Mouse (Mus musculus) C2C12 (cell line): ENCODE results near the gene Bdp1. TPM values are rescaled to one million over a fixed set of nuclear protein-coding genes. Genes with fewer than 3 reads are reported as not detected.

ENCODE experiments used
- H3K27me3 ChIP-seq: one replicate; pipeline ENCODE4 v1.6.1; 2011; ENCODE audit not compliant: control insufficient read depth, insufficient read depth, insufficient read length
- H3K36me3 ChIP-seq: one replicate; pipeline ENCODE4 v1.6.1; 2011; ENCODE audit not compliant: control insufficient read depth, insufficient read depth
- H3K4me3 ChIP-seq: one replicate; pipeline ENCODE4 v1.5.1; 2011; ENCODE audit warnings: mild to moderate bottlenecking, control low read depth; ENCODE audit not compliant: poor library complexity, insufficient read depth, severe bottlenecking
- H3K79me2 ChIP-seq: one replicate; pipeline ENCODE4 v1.6.1; 2011; ENCODE audit not compliant: control insufficient read depth, insufficient read depth
- H3K79me3 ChIP-seq: one replicate; pipeline ENCODE4 v1.6.1; 2011; ENCODE audit warnings: low read depth, control low read depth
- H3ac ChIP-seq: one replicate; pipeline ENCODE3; 2011; ENCODE audit warnings: low read depth; ENCODE audit not compliant: control insufficient read depth, insufficient read length
- CEBPB ChIP-seq: IDR thresholded peaks from one replicate; pipeline ENCODE4 v1.6.1; 2011; ENCODE audit warnings: low read depth, mild to moderate bottlenecking, control low read depth, moderate library complexity
- CTCF ChIP-seq: IDR thresholded peaks from one replicate; pipeline ENCODE4 v1.5.1; 2011; ENCODE audit not compliant: control insufficient read depth, insufficient read depth, insufficient read length
- FOSL1 ChIP-seq: IDR thresholded peaks from one replicate; pipeline ENCODE4 v1.8.0; 2011; ENCODE audit warnings: mild to moderate bottlenecking, low read length; ENCODE audit not compliant: poor library complexity, insufficient read depth, severe bottlenecking
- MAX ChIP-seq: IDR thresholded peaks from one replicate; pipeline ENCODE4 v1.6.1; 2011; ENCODE audit warnings: mild to moderate bottlenecking, control low read depth
- MYOD1 ChIP-seq: IDR thresholded peaks from one replicate; pipeline ENCODE4 v1.6.1; 2011; ENCODE audit warnings: low read depth; ENCODE audit not compliant: control insufficient read depth, insufficient read length
- MYOG ChIP-seq: IDR thresholded peaks from one replicate; pipeline ENCODE4 v1.6.1; 2011; ENCODE audit not compliant: control insufficient read depth, insufficient read length; ENCODE audit errors: extremely low read depth
- USF1 ChIP-seq: IDR thresholded peaks from one replicate; pipeline ENCODE4 v1.6.1; 2011; ENCODE audit warnings: low read depth, mild to moderate bottlenecking, control low read depth, moderate library complexity
- long read RNA-seq, 2 experiments: library from polyadenylated mRNA; unstranded; transcript quantifications; one replicate each; pipeline ENCODE4 v2.0.0; 2019 to 2020
- polyA plus RNA-seq: library from polyadenylated mRNA; unstranded; fragments of >200 nt; fragmentation: generic; extraction: Trizol; gene quantifications from one replicate; pipeline ENCODE4 v1.2.1, GENCODE M21; 2012; ENCODE audit warnings: missing spikeins

Gene Bdp1
- 3.0 TPM for polyA plus RNA-seq
- long read RNA-seq, experiment 1, partial matches to known transcripts: 8 of 10 reads
- long read RNA-seq, experiment 1, other reads (novel, unspliced or antisense): 2 of 10 reads
- long read RNA-seq, experiment 2, partial matches to known transcripts: 8 of 15 reads
- long read RNA-seq, experiment 2, other reads (novel, unspliced or antisense): 7 of 15 reads

DNA sequence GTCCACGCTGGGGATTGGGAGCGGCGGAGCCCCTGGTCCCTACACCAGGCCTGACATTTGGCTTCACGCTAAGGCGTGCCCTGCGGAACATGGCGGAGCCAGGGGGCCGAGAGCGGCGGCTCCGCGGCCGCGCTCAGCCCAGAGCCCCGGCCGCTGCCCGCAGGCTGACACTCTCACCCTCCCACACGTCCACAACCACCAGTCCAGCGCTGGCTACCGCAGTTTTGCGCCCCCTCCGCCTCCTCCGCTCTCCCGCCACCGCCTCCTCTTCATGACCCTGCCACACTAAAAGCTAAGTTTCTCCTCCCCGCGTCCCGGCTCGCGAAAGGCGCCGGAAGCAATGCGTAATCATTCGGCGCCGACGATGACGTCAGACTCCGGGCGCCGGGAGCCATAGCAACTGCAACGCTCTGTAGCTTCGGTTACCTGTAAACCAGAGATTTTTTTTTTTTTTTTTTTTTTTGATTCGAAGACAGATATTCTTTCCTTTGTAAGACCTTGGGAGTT, at the start of gene Bdp1:
TSS of gene Bdp1 (minus strand) at position 323 of the 507 bp plus-strand sequence.
- peaks cover 14% of the 10 kb centered on the region for H3K36me3 ChIP-seq
- H3K27me3 ChIP-seq: no peaks in the 10 kb centered on the region
- H3K4me3 ChIP-seq: peak within 1 kb of the TSS; percentile 92
- H3K79me2 ChIP-seq: peaks cover 53% of the 10 kb centered on the region
- H3ac ChIP-seq: peak within 1 kb of the TSS; percentile 100
- H3K79me3 ChIP-seq: peaks cover 46% of the 10 kb centered on the region
- TF ChIP-seq MAX (no peak), MYOG (no peak), CEBPB (no peak), CTCF (no peak), USF1 (no peak), FOSL1 (no peak), MYOD1 (no peak)

- H3K4me3 ChIP-seq: no peak overlapping the region
- H3K79me3 ChIP-seq: no peaks in the 10 kb centered on the region
- TF ChIP-seq CEBPB (no peak), MYOG (no peak), FOSL1 (no peak), CTCF (no peak), MYOD1 (no peak), MAX (no peak), USF1 (no peak)
- H3K79me2 ChIP-seq: no peaks in the 10 kb centered on the region
- H3ac ChIP-seq: no peak overlapping the region
- no peaks in the 10 kb centered on the region for H3K36me3 ChIP-seq
- H3K27me3 ChIP-seq: no peaks in the 10 kb centered on the region
These were observed 48.8 kb upstream of the Bdp1 start for GRCm38 (mm10) chr13:100152659-100153058.

GRCm38 (mm10) chr13:100141646-100142314, 37.9 kb upstream of the Bdp1 start:
- peaks cover 20% of the 10 kb centered on the region for H3K36me3 ChIP-seq
- H3K79me3 ChIP-seq: no peaks in the 10 kb centered on the region
- H3ac ChIP-seq: no peak overlapping the region
- H3K27me3 ChIP-seq: no peaks in the 10 kb centered on the region
- TF ChIP-seq CTCF (no peak), CEBPB (no peak), MAX (no peak), MYOD1 (no peak), USF1 (no peak), FOSL1 (no peak), MYOG (no peak)
- H3K79me2 ChIP-seq: no peaks in the 10 kb centered on the region
- H3K4me3 ChIP-seq: no peak overlapping the region

- Histone ChIP-seq H3K27me3 (no peaks in the 10 kb centered on the region), H3K79me2 (peaks cover 22% of the 10 kb centered on the region), H3ac (peak overlapping the region; percentile 86), H3K4me3 (peak overlapping the region; percentile 86), H3K36me3 (peaks cover 25% of the 10 kb centered on the region), H3K79me3 (peaks cover 16% of the 10 kb centered on the region)
- TF ChIP-seq MAX (no peak), CEBPB (no peak), CTCF (no peak)
These were observed 21.4 kb upstream of the Bdp1 start for GRCm38 (mm10) chr13:100125258-100125643.

DNA sequence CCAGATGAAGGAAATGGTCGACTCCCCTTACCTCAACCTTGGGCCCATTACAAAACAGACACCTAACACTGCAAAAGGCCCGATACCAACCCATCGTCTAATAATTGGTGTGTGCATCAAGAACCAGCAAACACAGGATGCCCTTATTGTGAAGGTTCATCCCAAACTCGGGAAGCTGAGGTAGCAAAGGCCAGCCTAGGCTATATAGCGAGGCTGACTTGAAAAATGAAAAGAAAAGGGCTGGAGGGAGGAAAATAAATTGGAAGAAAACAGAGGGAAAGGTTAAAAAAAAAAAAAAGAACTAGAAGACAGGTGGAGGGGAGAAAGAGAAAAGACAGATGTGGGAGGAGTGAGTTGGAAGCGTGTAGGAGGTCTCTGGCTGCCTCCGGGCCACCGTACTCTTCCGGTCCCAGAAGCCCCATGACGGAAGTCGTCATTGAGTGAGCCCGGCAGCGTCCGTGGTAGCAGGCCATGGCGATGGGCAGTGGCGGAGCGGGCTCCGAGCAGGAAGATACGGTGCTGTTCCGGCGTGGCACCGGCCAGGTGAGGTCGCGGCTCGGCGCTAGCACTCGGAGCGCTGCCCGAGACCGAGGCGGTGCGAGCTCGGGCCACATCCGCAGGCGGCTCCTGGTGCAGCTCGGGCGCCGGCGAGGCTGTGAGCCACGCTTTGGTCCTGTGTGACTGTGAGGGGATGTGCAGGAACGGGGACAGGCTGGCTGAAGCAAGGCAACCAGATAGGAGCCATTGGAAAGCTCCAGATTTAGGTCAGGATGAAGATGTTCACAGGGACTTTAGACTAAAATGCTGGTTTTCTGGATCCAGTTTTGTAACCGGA, 20.8 kb upstream of the Bdp1 start, which contains the start of gene Smn1:
TSS of gene Smn1 (plus strand) at position 430 of the 835 bp plus-strand sequence.
- TF ChIP-seq CTCF (no peak), MAX (peak; percentile 57), MYOG (no peak)
- H3K79me2 ChIP-seq: peaks cover 22% of the 10 kb centered on the region
- peak within 1 kb of the TSS; percentile 86 for H3ac ChIP-seq
- no peaks in the 10 kb centered on the region for H3K27me3 ChIP-seq
- H3K79me3 ChIP-seq: peaks cover 16% of the 10 kb centered on the region
- peaks cover 25% of the 10 kb centered on the region for H3K36me3 ChIP-seq
- peak within 1 kb of the TSS; percentile 86 for H3K4me3 ChIP-seq
